Mouse (Mus musculus): ENCODE measurements around the gene Ptprs. TPM values are rescaled to one million over a fixed set of nuclear protein-coding genes. Genes with fewer than 3 reads are reported as not detected.

Gene Ptprs
- total RNA-seq, 2 experiments from 2014 or later, result 176 to 208 TPM

DNA sequence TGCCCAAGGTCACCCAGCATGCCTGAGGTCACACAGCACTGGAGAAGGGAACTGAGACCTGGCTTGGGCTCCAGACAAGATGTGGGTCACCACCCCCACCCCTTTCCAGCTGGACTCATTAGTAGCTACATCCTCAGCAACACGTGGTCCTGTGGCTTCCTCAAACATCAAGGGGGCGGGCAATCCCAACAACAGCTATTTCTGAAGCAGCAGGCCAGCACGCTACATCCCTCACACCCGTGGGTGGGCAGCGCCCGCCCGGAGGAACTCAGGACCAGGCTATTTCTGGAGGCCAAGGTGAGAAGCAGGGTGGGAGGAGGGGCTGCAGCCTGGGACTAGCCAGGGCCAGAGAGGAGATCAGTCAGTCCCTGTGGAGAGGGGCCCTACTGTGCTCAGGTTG, 7.4 kb downstream of the Ptprs start:
- no peak for DNase-seq (ENCODE audit: low spot score in 2 of 2)

DNA sequence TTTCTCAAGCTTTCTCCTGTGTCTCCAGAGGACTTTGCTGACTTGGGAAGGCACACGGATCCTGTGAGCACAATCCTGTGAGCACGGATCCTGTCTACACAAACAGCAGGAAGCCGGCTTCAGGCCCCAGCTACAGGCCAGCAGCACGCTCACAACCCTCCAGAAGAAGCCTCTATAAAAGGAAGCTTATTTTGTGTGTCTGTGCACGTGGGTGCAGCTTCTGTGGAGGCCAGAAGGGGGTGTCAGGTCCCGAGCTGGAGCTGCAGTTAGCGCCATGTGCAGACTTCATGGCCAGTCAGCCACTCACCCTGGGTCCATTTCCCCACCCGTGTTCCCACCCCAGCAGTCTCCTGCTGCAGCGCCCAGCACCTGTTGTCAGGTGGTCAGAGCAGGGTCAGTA, 7.9 kb downstream of the Ptprs start:
- no peak for DNase-seq (ENCODE audit: low spot score in 2 of 2)

DNA sequence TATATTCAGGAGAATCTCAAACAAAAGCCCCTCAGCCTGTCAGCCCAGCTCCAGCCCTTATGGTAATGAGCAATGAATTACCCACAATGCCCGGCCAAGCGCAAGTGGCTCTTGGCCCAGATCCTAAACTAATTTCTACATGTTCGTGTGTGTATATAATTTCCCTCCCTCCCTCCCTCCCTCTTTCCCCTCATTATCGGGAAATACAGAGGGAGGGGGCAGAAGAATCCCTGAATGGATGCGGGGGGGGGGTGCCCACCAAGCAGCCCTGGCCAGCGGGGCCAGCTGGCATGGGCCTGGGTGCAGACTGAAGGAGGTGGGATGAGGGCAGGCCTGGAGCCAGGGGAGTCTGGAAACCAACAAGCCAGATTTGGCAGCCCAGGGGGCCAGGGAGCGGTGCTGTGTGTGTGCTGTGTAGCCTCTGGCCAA, 8.8 kb downstream of the Ptprs start:
- DNase-seq (ENCODE audit: low spot score in 2 of 2), result no peak

DNA sequence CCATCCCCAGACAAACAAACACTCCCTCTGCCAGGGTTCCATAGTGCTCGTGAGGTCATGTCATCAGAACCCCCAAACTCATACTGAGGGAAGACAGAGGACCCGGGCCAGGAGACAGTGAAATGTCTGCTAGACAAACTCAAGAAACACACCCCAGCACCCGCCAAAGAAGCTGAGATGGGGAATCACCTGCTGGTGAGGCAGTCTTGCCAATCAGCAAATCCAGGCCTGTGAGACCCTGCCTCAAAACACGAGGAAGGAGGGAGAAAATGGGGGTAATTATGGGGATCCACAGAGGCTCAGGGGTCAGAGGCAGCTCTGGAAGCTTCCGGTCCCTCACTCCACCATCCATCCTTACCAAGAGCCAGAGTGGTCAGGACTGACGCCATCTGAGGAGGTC, 9.5 kb downstream of the Ptprs start:
- DNase-seq (ENCODE audit: low spot score in 2 of 2), result no peak

DNA sequence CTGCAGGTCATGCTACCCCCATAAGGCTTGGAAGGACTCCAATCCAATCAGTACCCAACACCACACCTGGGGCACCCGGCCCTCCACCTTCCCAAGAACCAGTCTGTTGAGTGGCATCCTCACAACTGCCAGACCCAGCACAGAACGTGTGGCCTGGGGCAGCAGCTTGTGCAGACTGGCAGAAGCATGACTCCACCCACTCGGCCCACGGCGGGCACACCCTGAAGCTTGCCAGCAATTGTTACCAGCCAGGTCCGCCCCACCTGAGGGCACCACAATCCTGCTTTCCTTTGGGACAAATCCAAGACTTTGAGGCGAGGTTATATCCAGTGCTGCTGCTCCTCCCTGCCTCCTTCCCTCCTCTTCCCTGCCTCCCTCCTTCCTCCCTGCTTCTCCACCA, 11.5 kb downstream of the Ptprs start:
- DNase-seq (ENCODE audit: low spot score in 2 of 2), result no peak

DNA sequence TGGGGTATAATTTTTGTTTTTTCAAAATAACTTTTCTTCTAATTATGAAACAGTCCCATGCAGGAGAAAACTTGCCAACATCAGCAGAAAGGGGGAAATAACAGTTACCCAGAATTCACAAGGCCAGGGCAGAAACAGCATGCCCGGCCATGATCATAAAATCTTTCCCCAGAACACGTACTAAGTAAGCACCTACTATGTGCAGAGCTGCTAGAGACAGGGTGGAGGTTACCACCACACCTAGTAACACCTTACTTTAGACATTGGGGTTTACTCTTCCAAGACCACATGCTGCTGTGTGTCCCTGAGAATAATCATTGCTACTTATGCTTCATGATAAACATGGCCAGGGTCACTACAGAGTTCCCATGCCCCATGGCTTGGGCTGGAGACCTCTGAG, 11.9 kb downstream of the Ptprs start:
- DNase-seq (ENCODE audit: low spot score in 2 of 2), result no peak

DNA sequence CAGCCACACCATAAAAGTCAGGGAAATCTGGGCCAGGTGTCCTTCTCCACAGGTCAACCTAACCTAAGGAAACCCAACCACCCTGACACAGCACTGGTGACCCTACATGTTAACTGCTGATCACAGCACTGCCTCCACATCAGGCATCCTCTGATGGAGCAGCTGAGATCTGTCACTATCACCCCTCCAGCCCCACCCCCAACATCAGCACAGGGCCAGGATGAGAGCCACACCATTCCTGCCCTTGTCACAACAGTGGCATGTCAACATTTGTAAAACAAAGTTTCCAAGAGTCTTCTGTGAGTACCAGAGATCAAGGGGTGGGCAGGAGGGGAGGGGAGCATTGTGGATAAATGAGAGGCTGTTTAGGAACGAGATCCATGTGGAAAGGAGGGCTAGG, 12.8 kb downstream of the Ptprs start:
- no peak for DNase-seq (ENCODE audit: low spot score in 2 of 2)

DNA sequence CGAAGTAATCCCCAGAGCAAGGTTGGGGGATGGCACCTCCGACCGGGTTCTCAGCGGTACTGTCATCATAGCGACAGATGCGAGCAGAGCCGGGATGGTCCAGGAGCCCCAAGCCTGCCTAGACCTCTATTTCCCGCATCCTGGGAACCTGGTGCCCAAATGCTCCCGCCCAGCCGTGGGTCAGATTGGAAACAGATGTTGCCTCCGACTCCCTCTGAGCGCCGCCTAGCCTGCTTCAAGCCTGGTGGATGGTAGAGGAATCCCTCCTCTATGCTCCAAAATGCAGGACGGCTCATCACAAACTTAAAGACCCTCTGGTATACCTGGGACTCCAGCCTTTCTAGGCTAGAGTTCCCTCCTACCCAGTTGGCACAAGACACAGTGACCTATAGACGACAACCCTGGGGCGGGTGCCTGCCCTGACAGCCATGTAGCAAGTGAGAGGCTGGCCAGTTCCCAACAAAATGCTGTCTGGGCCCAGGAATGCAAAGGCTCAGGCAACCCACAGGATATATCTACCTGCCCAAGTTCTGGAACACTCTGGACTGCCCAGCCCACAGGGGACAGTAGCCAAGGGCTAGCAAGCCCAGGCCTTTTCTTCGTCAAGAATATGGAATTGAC, 13.3 kb downstream of the Ptprs start:
- no peak for DNase-seq (ENCODE audit: low spot score in 2 of 2)

DNA sequence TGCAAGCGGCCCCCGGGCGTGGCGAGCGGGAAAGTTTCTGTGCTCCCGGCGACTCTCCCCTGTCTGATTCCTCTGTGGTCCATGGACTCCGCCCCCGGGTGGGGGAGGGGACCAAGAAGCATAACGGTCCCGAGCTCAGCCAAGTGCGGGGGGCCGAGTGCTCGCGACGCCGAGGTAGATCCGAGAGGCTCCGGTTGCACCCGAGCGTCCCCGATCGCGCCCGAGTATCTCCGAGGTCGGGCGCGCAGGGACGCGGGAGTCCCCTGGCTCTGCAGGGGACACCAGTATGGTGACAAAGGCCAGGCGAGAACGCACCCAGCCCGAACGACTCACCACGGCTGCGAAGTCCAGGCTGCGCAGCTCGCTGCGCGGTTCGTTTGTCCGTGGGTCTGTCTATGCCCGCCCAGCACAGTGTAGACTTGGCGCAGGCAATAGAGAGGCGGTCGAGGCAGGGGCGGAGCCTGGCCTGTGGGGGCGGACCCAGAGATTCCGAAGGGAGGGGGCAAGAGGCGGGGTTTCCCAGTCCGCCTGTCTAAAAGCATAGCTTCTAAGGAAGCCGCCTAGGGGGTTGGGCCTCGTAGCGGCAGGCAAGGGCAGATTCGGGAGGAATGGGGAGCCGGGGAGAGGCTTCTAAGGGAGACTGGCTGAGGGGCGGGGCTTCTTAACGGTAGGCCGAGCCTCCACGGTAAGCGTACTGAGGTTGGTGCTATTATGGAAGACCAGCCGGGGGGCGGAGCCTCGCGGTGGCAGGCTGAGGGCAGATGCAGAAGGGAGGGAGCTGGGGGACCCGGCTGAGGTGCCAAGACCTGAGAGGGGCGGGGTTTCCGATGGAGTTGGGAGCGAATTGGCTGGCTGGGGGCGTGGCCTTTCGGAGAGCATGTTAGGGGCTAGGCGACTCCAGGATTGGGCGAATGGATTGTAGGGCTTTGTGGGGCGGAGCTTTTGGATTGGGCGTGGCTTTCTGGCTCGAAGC, 14.2 kb downstream of the Ptprs start:
- peak; percentile 84 to 96 for DNase-seq (ENCODE audit: low spot score in 2 of 2)

DNA sequence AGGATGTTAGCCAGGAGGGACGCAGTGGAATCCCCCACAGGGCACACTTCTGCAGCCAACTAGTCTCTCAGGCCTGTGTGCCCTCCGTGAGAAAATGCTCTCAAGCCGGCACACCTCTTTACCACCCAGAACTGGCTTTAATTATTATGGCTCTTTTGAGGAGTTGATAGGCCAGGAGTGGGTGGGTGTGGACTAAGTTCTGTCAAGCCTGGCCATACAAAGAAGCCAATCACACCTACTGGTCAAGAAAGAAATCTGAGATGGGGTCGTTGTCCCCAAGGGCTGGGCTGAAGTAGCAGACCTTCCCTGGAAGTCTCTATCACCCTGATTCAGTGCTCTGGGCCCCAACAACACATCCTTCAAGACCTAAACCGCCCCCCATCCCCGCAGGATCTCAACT, 15.4 kb downstream of the Ptprs start:
- no peak for DNase-seq (ENCODE audit: low spot score in 2 of 2)

DNA sequence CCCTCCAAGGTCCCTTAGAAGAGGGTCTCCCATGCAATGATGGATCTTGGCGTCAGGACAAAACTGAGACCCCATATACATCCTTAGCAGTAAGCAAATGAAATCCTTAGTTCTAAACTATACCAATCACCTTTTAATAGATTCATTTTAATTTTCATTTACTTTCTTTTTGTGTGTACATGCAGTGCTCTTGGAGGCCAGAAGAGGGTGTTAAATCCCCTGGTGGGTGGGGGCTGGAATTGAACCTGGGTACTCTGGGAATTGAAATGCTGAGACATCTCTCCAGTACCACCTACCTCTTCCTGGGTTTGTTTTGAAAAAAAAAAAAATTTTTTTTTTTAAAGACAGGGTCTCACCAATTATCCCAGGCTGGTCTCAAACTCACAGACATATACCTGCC, 18.8 kb downstream of the Ptprs start:
- no peak for DNase-seq (ENCODE audit: low spot score in 2 of 2)

DNA sequence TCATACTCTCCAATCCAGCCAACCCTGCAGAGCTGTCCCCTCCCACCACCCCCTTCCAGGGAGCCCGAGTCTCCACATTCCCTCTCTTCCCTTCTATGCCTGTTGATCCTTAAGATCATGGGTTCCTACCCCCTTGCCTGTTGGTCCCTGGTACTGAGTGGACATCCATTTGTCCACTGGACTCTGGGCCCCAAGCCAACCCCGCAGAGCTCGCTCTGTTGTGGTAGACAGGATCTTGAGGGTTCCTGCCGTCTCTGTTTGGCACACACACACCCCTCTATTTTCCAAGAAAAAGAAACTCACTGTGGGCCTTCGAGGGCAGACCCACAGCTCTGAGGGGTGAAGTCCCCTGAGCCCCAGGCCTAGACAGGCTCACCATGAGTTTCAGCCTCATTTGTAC, 19.9 kb downstream of the Ptprs start:
- no peak for DNase-seq (ENCODE audit: low spot score in 2 of 2)

DNA sequence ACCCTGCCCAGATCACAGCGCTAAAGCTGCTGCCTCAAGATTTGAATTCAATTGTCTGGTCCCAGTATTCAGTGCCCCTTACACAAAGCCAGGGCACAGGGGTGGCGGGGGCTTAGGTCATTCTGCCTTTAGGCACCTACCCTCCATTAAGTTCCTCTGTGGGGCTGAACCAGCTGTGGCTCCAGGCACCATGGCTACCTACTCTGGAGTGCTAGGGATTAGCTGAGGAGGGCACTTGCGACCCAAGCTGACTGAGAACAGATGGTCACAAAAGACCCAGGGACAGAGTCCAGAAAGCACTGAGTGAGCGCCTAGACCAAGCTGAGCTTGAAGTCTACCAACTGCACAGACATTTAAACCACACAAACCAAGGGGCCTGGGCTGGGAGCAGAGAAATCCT, 22.6 kb downstream of the Ptprs start:
- no peak for DNase-seq (ENCODE audit: low spot score in 2 of 2)

DNA sequence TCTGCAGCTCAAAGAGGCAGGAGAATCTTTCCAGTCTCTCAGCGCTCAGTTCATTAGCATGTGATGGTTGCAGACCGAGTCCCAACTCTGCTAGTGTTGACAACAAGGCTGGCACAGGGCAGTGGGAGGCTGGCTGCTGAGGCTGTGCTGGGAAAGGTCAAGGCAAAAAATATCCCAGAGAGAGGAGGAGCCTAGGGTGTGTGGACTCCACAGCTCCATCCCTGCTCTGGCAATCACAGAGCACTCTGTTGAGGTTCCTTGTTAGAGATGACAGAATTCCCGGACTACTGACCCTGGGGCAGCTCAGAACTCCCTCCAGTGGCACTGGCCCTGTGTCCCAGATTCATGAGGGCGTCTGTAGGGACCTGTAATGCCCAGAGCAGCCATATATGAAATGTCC, 23.0 kb downstream of the Ptprs start:
- no peak for DNase-seq (ENCODE audit: low spot score in 2 of 2)

DNA sequence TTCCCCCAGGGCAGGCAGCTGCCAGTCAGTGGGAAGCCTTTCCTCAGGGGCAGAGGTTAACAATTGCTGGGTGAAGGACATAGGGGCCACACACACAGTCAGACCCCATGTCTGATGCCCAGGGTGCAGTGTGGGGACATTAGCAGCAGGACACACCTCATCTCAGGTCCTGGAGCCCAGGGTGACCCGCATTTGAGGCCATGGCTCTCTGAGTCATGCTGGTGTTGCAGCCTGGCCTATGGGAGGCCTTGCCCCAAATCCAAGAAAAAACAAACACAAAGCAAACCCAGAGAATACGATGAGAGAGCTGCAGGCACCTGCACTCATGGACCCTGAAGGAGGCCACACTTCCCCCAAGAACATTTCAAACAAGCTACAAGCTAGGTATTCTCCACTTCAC, 28.6 kb downstream of the Ptprs start:
- no peak for DNase-seq (ENCODE audit: low spot score in 2 of 2)

DNA sequence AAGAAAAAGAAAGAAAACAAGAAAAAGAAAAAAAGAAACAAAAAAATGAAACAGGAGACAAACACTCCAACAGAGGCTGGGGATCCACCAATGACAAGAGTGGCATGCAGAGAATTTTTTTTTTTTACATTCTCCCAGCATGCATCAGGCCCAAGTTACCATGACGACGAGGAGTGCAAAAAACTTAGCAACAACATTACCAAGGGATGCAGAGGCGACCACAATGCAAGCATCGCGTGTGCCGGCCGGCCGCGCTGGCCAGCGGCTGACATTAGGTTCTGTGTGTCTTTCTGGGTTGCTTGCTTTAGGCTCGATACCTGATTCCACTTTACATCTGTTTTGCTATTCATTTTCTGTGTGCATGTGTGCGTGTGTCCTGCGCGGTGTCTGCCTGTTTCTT, 30.9 kb downstream of the Ptprs start:
- no peak for DNase-seq (ENCODE audit: low spot score in 2 of 2)

DNA sequence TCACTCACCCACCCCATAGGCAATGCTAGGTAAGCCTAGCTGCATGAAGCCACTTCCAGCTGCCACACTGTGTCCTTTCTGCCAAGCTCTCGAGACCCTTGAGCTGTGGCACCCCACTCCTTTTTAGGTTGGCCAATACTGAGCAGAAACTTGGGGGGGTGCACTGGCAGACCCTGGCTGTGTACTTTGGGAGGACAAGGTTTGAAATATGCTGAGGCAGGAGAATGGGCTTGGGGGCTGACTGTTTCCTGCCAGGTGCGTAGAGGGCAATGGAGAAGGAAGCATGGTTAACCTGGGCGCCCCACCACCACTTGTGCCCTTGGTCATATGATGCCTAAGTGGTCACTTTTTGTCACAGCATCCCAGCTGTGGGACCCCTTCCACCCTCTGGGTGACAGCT, 31.5 kb downstream of the Ptprs start:
- DNase-seq (ENCODE audit: low spot score in 2 of 2), result no peak

DNA sequence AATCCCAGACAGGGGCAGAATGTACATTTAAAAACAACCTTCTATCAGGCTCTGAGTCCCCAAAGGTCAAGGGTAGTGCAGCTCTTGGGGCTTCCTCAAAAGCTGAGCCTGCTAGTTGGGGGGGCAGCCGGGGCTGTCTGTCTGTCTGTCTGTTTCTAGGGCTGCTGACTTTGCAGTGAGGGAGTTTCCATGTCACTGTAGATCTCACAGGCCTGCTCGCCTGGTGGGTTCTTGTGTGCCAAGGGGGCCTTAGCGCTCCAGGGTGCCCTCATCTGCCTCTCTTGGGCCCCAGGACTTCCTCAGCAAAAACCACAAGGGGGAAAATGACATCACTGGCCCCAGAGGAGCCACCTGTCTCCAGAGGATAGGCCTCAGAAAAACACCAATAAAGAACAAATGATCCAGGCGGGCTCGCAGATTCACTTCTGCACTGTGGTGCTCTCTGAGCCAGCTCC, 32.9 kb downstream of the Ptprs start:
- no peak for DNase-seq (ENCODE audit: low spot score in 2 of 2)

DNA sequence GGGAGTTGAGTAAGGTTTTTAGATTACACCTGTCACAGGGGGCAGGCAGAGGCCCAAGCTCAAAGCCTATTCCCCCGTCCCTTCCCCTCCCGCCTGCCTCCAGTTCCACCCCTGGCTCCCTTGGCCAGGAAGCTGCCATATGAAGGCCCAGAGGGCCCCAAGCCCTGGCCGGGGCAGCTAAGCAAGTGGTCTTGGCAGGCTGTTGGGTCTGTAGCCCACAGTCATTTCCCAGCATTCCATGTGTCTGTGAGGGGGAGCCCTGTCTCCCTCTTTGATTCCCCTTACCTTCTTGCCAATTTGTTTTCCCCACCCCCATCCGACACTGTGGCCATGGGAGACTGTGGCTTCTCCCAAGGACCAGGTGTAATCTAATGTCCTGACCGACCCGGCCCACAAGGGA, 34.0 kb downstream of the Ptprs start:
- DNase-seq (ENCODE audit: low spot score in 2 of 2), result no peak

DNA sequence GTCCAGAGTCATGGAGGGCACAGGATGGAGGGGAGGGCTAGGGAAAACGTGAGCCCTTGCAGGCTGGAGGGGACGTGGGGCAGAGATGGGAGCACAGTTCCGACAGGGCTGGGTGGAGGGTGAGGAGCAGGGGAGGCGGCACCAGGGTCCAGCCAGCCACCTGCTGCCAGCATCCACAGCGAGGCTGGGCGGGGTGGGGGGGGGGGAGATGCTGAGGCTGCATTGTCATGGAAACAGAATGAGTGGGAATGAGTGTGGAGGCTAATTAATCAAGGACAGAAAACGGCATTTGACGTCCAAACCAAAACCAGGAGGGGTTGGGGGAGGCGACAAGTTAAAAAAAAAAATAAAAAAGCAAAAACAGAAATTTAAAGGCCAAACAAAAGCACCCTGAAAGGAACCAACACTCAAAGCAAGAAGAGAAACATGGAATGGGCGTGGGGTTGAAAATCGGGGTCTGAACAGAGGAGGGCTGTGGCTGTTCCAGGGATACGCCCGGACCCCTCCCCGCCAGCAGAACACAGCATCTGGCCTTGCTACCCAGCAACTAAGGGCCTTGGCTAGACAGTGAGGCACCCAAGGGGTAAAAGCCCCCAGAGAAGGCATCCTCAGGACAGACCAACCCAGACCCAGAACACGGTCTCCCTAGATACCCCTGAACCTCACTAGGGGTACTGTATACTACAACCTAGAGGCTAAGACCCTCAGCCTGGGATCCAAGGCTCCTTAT, 36.4 kb downstream of the Ptprs start:
- no peak for DNase-seq (ENCODE audit: low spot score in 2 of 2)

DNA sequence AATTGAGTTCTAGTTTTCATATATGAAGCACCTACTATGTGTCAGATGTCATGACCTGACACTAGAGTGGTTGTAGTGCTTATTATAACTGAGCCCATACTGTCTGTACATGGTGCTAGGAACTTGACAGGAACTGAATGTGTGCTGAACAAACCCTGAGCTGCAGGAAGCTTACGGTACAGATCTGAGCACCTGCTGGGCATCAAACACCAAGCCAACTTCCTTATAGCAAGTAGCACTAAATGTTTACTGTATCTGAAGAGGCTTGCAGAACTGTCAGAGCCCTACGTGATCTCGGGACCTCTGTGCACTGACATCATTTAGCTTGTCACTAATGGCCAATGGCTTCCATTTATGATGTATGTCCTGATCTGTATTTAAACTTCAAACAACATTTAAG, 44.7 kb downstream of the Ptprs start:
- no peak for DNase-seq (ENCODE audit: low spot score in 2 of 2)

DNA sequence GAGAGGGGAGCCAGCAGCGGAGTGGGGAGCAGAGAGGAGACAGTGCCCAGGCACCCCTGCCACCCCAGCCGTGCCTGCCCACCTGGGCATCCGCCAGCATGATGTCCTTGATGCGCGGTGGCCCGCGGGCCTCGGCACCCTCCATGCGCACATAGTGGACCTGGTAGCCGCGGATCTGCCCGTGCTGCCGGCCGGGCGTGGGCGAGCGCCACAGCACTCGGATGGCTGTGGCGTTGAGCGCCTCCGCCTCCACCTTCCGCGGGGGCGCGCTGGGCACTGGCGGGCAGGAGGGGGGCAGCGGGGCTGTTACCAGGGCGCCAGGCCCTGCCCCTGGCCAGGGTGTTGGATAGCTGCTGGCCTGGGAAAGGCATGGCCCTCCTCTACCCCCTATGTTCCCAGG, 48.4 kb downstream of the Ptprs start:
- no peak for DNase-seq (ENCODE audit: low spot score in 2 of 2)
